Mouse (Mus musculus): ENCODE results near the gene Slain1.

Gene Slain1

DNA sequence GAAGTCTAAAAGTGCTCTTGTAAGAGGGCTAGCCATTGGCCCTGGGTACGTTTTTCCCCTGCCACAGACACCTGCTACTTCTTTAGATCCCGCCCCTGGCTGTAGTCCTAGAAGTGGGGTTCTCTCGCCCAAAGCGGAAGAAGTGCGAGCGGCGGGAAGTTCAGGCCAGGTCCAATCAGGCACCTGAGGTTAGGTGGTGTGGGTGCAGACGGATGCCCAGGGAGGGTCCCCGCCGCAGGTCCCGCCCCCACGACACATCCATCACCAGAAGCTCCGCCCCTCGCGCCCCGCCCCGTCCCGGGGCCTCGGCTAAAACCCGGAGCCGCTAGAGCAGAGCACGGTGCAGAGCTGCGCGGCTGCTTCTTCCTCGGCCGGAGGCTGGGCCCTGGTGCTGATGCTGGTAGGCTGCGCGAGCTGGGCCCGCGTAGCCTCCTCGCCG is at the start of gene Slain1:
Slain1 (plus strand) TSS at position 333 of the 439 bp plus-strand sequence.
- DNase-seq, result peak; percentile 94 to 96

DNA sequence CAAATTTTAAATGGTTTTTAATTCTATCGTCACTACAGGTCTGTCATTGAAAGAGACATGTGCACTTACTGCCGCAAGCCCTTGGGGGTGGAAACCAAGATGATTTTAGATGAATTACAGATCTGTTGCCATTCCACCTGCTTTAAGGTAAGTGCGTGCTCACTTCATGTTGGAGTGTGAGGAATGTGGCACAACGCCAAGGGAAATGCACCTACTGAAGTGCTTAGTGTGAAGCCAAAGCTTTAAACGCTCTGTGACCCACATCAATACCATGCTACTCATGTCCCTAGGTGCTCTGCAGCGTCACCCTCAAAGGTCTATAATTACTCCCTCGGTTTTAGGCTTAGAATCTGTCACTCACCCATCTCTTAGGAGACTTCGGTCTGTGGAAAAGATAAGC is 42.0 kb upstream of the Slain1 start:
- no peak for DNase-seq

DNA sequence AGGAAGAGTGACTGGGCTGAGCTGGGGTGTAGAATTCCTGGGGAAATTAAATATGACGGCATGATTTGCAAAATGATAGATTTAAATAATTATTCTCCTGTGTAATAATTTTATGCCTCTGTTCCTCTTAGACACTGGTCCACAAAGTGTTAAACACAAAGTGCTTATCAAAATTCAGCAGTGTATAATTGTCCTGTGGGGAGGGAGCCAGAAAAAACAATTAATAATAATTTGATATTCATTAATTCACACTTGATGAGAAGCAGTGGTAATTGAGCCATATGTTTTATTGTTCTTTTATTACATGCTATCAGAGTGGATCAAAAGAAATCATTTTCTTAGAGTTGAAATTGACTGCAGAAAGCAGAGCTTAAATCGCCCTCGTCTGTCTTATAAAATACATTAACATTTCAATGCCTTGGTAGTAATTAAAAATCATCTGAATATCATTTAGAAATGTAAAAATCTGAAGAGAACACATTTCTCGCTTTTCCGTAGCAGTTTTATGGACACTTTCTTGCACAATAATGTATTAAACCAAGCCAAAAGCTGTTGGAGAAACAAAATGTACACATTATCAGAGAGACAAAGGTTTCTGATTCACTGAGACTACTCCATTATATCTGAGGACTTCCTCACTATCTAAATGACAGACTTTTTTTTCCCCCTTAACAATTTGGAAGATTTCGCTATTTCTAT is 36.3 kb upstream of the Slain1 start:
- no peak for DNase-seq

DNA sequence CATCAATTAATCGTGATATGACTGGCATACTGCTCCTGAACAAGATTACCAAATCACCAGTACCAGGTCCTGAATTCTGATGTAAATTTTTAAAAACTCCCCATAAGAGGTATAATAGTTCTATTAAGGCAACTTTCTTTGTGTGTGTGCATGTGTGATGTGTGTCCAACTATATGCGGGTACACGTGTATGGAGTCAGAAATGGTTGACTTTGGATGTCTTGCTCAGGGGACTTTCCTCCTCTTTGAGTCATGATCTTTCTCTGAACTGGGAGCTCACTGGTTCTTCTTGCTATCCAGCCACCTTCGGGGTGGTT is 35.8 kb upstream of the Slain1 start:
- DNase-seq, result no peak

DNA sequence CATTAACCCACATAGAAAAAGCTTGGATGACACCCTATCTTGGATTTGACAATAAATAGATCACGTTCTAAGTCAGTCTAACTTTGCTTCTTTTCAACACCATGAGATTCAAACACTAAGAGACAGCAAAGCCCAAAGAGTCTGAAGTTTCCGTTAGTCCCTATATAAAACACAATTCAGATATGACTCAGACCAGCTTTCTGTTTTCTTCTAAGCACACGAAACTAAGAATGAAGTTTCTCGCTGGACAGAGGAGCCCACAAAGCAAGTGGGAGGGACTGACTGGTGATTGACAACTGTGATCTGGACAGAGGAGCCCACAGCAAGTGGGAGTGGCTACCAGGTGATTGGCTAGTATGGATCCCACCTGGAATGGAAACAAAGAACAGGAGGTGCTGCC is 30.3 kb upstream of the Slain1 start:
- no peak for DNase-seq

DNA sequence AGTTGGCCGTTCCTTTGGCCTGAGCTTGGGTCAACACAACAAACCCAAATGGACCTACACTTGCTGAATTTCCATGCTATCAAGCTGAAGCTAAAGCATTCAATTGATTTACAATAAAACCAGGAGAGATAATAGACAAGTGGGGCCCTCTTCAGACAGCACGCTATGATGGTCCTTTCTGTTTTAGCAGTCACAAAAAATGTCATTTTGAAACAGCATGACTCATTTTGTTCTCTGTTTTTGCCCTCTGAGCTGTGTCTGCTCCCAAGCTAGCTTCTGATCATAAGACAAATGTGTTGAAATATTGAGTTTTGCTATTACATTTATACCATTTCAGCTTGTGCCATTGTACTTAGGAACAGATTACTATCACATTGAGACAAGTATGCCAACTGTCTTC is 28.8 kb upstream of the Slain1 start:
- DNase-seq, result no peak

DNA sequence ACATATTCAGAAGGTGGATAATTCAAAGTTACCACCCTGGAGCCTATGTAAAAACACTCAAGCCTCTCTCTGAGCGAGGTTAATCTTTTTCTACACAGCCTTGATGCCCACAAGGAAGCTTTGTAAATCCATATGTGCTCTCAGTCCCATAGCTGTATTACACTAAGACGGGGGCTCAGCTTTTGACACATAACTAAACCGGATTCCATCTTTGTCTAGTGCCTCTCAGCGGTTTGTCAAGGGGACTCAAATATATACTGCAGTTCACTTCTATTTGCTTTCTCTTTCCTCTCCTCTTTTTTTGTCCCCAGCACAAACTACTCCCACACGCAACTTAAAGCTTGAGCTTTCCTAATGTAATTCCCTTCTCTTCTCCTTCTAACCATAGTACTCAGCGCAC is 23.9 kb upstream of the Slain1 start:
- DNase-seq, result no peak

DNA sequence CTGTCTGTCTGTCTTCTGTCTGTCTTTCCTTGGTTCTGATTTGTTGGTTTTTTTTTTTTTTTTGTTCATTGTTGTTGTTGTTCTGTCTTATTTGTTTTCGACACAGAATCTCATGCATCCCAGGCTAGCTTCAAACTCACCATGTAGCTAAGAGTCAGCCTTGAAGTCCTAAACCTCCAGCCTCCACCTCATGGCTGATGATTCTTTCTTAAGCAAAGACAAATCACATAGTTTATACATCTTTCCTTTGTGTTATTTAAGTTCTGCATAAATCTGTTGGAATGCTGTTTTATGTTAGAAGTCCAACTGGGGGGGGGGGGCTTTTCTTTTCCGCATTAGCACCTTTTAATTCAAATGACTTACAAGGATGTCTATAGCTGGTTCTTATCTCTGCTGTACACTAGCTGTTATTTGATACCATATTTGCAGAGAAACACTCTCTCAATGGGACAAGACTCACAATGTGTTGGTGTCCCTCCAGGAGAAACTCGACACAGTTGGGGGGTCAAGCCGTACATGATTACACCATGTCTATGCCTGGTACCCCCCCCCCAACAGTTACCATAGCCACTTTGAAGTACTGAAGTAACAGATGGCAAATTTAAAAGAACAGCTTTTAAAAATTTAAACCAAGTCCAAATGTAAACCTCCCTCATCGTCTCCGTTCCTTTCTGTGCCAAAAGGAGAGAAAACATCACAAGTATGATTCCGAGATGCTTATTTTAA is 20.2 kb upstream of the Slain1 start:
- no peak for DNase-seq

DNA sequence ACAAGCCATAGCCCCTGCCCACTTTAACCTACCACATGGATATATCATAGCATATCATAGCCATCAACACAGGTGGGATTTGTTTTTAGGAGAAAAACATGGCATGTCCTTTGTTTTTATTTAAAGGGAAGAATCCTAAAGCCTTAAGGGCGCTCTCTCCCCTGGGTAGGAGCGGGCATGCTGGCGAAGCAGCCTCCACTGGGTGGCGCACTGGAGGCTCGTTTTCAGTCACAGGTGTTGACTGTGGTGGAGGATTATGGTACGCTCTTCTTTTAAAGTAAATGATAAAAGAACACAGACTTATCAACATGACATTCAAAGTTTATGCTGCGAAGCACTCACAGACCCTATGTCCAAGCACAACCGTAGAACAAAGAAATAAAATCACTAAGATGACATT is 19.5 kb upstream of the Slain1 start:
- peak; percentile 9 to 14 for DNase-seq

DNA sequence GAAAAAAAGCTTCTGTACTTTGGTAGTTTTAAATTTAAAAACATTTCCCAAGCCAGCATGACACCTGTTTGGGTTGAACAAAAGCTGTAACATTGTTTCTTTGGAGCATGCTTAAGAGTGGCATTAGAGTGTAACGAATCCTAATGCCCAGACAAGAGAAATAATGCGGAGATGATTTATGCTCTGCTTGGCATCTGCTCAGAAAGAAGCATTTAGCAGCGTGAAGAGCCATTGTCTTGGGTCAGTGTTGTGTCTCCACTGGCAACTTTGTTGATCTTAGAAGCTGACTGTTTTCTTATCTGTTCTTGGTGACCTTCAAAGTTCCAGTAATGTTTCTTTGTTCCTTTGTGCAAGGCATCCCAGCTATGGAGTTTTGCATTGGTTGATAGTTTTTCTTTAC is 6.1 kb upstream of the Slain1 start:
- no peak for DNase-seq

DNA sequence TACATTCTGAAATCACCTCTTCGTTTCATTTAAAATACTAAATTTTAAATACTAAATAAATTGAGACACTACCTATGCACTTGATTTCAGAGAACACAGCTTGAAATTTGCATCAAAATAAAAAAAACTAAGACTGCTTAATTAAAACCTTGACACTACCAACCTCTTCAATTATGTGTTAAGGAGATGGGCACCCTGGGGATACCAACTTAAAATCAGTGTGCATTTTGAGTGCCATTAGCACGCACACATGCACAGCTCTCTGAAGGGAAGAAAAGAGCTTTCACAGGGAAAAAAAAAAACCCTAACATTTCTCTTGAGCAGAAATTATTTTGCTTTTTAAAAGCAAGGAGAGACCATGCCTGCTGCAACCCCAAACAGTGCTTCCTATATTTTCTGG is 2.0 kb upstream of the Slain1 start:
- DNase-seq, result no peak

DNA sequence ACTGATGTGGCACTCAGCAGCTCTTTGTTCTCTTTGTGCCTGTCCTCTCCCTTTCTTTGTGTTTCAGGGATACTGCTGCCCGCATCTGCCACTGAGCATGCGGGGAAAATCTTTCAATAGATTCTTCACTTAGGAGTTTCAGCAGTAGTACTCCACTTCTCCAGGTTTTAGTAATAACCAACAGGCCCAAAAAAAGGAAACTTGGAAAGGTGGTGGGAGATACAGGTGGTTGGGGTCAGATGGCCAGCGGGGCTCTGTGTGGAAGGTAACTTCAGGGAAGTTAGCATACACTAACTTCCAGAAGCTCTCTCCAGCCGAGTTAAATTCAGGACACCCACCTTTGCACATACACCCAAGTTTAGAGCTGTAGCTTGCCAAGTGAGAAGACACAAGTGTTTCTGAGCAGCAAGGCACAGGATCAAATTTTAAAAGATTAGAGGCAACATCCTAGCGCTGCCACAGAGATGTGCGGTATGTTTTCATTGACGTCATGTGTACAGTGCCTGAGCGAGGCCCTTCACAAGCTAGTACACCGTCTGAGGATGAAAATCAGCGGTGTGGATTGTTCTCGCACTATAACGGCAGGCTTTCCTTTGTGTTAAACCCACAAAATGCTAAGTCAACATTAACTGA is 1.3 kb upstream of the Slain1 start:
- no peak for DNase-seq

DNA sequence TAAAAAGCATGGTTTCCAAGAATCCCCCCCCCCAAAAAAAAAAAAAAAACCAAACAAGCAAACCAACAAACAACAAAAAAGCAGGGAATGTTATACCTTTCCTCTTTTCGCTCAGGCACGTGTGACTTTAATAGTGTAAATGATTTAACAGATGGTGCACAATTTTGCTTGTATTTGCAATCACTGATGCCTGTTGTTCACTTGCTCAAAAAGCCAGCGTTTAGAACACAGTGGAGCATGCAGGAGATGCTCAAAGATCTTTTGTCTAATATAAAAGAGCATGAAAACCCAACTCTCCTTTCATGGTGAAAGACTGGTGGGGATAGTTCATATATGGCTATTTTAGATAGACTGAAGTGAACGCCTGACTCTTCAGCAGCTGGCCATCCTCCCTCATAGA is 726 bp upstream of the Slain1 start:
- DNase-seq, result no peak

DNA sequence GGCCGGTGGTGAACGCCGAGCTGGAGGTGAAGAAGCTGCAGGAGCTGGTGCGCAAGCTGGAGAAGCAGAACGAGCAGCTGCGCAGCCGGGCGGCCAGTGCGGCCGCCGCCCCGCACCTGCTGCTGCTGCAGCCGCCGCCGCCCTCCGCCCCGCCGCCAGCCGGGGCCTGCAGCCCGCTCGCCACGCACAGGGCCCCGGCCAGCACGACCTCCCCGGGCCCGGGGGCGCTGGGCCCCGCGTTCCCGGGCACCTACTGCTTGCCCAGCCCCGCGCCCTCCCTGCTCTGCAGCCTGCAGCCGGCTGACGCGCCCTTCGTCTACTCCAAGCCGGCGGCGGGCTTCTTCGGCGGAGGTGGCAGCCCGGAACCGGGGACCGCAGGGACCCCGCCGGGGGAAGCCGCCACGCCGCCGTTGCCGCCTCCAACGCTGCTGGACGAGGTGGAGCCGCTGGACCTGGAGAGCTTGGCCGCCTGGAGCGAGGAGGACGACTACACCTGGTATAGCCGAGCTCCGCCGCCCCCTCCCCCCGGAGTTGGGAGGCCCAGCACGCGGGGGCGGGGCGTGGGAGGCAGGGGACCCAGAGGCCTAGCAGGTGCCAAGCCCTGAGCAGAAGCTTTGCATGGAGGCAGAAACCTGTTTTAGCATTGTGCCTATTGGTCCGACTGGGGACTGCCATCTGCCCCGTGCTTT is 529 bp downstream of the Slain1 start:
- DNase-seq, result peak; percentile 75 to 83

DNA sequence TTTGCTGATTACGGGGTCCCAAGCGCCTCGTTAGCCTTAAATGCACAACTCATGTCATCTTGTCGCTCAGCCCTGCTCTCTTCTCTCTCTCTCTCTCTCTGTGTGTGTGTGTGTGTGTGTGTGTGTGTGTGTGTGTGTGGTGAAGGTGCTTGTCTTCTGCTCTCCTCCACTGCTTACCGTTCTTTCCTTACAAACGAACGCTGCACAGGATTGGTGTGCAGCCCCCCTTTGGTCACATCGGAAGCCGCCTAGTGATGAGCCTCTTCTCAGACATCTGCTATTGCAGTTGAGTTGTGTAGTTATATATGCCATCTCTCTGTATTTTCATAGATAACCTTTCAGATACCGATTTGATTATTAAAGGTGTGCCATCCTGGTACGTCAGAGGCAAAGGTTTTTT is 1.1 kb downstream of the Slain1 start:
- no peak for DNase-seq

DNA sequence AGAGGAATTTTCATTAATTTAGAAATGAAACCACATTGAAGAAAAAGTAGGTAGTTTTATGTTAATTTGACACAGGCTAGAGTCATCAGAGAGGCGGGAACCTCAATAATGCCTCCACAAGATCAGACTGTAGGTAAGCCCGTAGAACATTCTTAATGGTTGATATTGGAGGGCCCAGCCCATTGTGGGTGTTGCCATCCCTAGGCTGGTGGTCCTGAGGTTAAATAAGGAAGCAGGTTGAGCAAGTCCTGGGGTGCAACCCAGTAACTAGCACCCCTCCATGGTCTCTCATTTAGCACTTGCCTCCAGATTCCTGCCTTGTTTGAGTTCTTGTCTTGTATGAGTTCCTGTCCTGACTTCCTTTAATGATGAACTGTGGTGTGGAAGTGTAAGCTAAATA is 1.5 kb downstream of the Slain1 start:
- no peak for DNase-seq

DNA sequence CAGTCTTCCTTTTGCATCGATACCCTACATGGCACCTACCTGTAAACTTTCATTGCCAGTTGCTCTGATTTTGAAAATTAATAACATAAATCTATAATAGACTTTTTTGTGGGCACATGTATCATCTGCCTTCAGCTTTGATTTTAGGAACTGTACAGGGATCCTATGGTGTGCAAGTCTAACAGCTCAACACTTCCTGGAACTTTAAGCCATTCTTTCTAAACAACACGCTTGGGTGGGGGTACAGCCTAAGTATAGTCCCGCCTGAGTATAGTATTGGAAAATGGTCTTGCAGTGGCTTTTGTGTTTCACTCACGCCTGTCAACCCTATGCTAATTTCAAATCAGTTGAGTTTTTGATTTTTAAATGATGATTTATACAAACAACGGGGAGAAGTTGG is 2.5 kb downstream of the Slain1 start:
- no peak for DNase-seq

DNA sequence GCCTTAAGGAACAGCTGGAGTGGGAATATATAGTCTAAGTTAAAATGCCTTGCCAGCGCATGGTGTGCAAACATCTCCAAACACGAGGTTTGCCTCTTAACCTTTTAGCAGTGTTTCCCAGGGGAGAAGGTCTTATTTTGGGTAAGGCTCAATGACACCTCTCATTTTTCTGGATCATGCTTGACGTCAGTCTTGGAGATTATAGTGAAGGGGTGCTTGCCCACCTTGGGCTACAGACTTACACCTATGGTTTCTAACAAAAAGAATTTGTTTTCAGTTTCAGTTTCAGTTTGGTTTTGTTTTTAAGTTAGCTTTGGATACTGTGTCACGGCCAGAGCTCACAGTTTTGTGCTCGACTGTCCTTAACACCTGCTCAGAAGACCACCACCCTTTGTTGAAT is 3.8 kb downstream of the Slain1 start:
- DNase-seq, result no peak

DNA sequence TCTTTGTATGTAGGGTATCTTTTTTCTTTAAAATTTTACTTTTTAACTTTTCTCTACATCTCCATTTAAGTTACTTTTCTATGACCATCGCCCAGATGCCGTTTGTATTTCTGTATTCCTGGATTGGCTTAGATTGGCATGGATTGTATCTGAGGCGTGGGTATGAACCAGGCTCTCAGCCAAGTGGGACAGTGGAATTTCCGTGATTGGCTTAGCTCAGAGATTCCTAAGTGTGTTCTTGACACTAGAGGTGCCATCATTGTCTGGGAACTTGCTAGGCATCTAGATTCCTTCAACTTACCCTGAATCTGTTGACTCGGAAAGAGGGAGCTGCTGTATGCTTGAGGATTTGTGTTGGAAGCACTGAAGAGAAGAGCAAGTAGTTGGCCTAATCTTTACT is 5.4 kb downstream of the Slain1 start:
- DNase-seq, result no peak

DNA sequence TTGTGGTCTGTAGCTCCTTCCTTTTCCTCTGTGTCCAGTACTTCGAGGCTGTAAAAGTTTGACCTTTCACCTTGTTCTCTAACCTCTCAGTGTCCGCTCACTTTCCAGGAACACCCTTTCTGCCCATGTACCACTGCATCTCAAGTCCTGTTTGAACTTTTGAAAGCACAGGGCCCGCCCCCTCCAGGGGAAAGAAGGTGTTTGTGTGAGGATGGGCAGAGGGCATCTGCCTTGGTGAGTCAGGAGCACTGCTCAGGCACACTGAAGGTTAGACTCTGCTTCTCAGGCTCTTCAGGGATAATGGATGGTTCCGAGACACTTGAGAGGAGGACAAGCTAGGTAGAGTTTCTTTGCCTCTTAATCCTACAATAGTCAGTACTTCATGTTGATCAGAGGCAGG is 7.8 kb downstream of the Slain1 start:
- DNase-seq, result no peak

DNA sequence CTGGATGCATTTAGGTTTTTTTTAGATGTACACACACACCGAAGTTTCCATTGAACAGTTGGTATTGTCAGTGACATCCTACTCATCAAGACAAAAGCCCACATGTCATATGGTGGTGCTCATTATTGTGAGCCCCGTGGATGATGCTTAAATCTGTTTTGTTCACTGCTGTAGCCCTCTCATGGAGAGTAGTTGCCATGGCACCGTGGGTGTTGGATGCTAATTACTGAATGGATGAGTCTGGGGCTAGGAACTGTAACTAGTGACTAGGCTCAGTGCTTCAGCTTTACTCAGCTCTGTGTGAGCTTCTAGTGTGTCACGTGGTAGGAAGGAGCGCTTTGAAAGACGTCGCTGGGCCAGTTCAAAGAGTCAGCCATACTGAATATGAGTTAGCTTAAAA is 13.0 kb downstream of the Slain1 start:
- no peak for DNase-seq

DNA sequence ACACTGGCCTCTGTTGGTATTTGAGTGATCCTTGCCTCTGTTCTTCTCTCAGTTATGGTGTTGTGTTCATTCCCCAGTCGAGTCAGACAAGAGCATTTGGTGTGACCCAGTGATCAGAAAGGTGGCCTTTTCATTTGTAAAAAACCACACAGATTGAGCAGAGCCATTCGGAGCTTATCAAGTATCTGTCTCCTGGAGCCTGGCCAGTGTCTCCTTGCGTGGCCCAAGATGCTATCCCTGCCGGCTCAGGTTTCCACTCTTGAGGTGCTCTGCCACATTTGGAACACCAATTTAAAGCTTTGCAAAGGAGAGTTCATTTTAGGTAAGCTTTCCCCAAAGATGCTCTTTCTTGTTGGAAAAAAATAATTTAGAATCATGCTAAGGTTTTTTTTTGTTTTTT is 14.4 kb downstream of the Slain1 start:
- DNase-seq, result no peak

DNA sequence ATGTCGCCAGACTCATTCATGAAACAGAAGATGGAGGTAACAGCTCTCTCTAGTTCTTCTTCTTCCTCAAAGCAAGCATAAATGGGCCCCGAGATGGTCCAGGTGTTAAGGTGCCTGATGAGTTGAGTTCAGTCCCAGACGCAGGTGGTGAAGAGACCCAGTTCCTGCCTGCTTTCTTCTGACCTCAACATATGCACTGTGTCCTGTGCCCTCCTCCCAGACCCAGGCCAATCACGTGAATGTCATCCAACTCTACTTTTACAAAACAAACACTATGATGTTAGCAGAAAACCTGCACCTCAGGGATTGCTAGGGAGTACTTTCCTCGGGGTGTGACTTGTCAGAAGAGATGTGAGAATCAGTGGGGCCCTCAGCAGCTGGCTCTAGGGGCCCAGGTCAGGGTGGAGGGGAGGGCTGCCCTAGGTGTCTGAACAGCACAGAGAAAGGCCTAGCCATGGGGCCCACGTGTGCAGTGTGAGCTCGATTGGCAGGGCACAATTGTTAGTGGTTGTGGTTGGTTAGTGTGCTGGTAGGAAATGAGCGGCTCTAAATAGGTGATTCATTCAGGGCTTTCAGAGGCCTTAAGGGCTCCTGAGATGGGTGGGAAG is 16.4 kb downstream of the Slain1 start:
- no peak for DNase-seq
